Mouse (Mus musculus): ENCODE data around the gene Ambn. TPM values are rescaled to one million over a fixed set of nuclear protein-coding genes. Genes with fewer than 3 reads are reported as not detected.

The Ambn gene
- polyA plus RNA-seq, 1 experiment = not detected

DNA sequence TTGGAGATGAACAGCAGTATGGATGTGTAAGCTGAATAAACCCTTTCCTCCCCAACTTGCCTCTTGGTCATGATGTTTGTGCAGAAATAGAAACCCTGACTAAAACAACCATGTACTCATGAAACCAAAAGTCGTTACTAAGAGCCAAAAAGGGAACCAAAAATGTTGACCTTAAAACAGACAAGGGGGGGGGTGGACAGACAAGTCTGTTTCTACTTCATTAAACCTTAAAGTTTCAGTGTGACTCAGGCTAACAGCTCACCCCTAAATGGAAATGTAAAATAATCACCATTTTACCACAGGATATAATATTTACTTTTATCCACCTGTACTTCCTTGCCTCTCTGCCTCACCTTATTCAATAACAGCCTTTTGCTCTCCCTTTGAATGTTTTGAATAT is 52.8 kb downstream of the Ambn start:
- H3K4me3 ChIP-seq (ENCODE audit: insufficient read depth, low read length) = no peak overlapping the region
- H3K27ac ChIP-seq (ENCODE audit: insufficient read depth, low read length) = no peak overlapping the region
- TF ChIP-seq POLR2A (IDR thresholded peaks at IDR 0.05; ENCODE audit: low read depth, low read length) = no peak
- TF ChIP-seq CTCF (IDR thresholded peaks at IDR 0.05; ENCODE audit: borderline replicate concordance, insufficient read depth, low read length) = no peak
- no peaks in the 10 kb centered on the region for H3K4me1 ChIP-seq (ENCODE audit: control insufficient read depth, insufficient read depth, low read length)

DNA sequence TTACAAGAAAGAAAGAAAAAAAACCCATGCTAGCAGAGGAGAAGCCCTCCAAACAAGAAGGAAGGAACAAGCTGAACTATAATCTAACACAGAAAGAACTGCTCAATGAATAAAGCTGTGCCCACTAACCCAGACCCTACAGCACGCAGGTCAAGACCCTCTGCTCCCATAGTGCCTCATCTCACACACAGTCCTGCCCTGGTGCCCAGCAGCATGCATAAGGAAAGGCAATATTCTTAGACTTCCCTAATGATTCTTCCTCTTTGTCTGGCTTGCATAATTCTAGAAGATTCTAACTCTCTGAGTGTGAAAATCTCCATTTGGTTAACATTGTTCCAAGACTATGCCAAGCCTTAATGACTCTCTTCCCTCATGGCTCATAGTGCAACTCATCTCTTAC is 53.2 kb downstream of the Ambn start:
- H3K4me1 ChIP-seq (ENCODE audit: control insufficient read depth, insufficient read depth, low read length) = no peaks in the 10 kb centered on the region
- no peak overlapping the region for H3K27ac ChIP-seq (ENCODE audit: insufficient read depth, low read length)
- TF ChIP-seq CTCF (IDR thresholded peaks at IDR 0.05; ENCODE audit: borderline replicate concordance, insufficient read depth, low read length) = no peak
- no peak for TF ChIP-seq POLR2A (IDR thresholded peaks at IDR 0.05; ENCODE audit: low read depth, low read length)
- no peak overlapping the region for H3K4me3 ChIP-seq (ENCODE audit: insufficient read depth, low read length)

Other genes with a start within 250 kb of the Ambn start
- gene Gm7714, start 187.1 kb upstream of the Ambn start, polyA plus RNA-seq (2011; ENCODE audit: insufficient read length, low read depth, missing spikeins) = not detected in 2 replicates
- gene Prol1, start 138.7 kb upstream of the Ambn start, polyA plus RNA-seq (2011; ENCODE audit: insufficient read length, low read depth, missing spikeins) = not detected in 2 replicates
- gene Amtn, start 79.9 kb upstream of the Ambn start, polyA plus RNA-seq (2011; ENCODE audit: insufficient read length, low read depth, missing spikeins) = not detected in 2 replicates
- not detected in 2 replicates for gene Enam, start 32.0 kb downstream of the Ambn start, polyA plus RNA-seq (2011; ENCODE audit: insufficient read length, low read depth, missing spikeins)
- not detected in 2 replicates for gene Jchain, start 71.9 kb downstream of the Ambn start, polyA plus RNA-seq (2011; ENCODE audit: insufficient read length, low read depth, missing spikeins)
- gene Utp3, start 98.5 kb downstream of the Ambn start, polyA plus RNA-seq (2011; ENCODE audit: insufficient read length, low read depth, missing spikeins) = 53.0 and 55.2 TPM in 2 replicates
- gene Rufy3, start 109.0 kb downstream of the Ambn start, polyA plus RNA-seq (2011; ENCODE audit: insufficient read length, low read depth, missing spikeins) = 9.4 and 11.3 TPM in 2 replicates
- 83.0 and 102 TPM in 2 replicates for gene Grsf1, start 220.2 kb downstream of the Ambn start, polyA plus RNA-seq (2011; ENCODE audit: insufficient read length, low read depth, missing spikeins)

All from embryonic fibroblast, embryonic 13.5 days (primary cell).